Mouse (Mus musculus) brain, embryonic 14.5 days (tissue): Measurements from ENCODE around the gene Wnk4. TPM values are rescaled to one million over a fixed set of nuclear protein-coding genes. Genes with fewer than 3 reads are reported as not detected.

Source experiments
- DNase-seq: peaks from one replicate; pipeline ENCODE4 v3.0.0-alpha.2; 2011; ENCODE audit warnings: low read depth
- CTCF ChIP-seq: fragments of 200-500 bp; IDR thresholded peaks from 2 replicates; pipeline ENCODE4 v1.5.1; 2012; ENCODE audit warnings: inconsistent platforms, mild to moderate bottlenecking, moderate library complexity, borderline replicate concordance; ENCODE audit not compliant: insufficient read depth, insufficient read length; ENCODE audit errors: extremely low read depth
- POLR2A ChIP-seq: fragments of 200-500 bp; IDR thresholded peaks from 2 replicates; pipeline ENCODE4 v1.6.1; 2012; ENCODE audit warnings: mild to moderate bottlenecking, inconsistent platforms, borderline replicate concordance; ENCODE audit not compliant: poor library complexity, insufficient read depth, insufficient read length, severe bottlenecking; ENCODE audit errors: extremely low read depth
- polyA plus RNA-seq: library from polyadenylated mRNA; depleted of rRNA; stranded (reverse); fragments of >200 nt; gene quantifications from 2 replicates; pipeline ENCODE4 v1.2.3, GENCODE M21; 2012

Wnk4 gene
- polyA plus RNA-seq, 1 experiment = 5.3 TPM

GRCm38 (mm10) chr11:101280837-101281236, 20.5 kb downstream of the Wnk4 start:
- TF ChIP-seq CTCF (no peak), POLR2A (no peak)
- DNase-seq = no peak

GRCm38 (mm10) chr11:101282896-101283295, 22.5 kb downstream of the Wnk4 start:
- TF ChIP-seq CTCF (no peak), POLR2A (no peak)
- DNase-seq = peak; percentile 27

- TF ChIP-seq CTCF = no peak
- no peak for TF ChIP-seq POLR2A
- DNase-seq = no peak
Observed at GRCm38 (mm10) chr11:101283805-101284204, 23.4 kb downstream of the Wnk4 start.

- no peak for DNase-seq
- TF ChIP-seq POLR2A = no peak
- TF ChIP-seq CTCF = no peak
Observed at GRCm38 (mm10) chr11:101287306-101287705, 26.9 kb downstream of the Wnk4 start.

- DNase-seq = no peak
- TF ChIP-seq POLR2A (no peak), CTCF (no peak)
Observed at GRCm38 (mm10) chr11:101291231-101291630, 30.9 kb downstream of the Wnk4 start.

- no peak for DNase-seq
- no peak for TF ChIP-seq CTCF
- no peak for TF ChIP-seq POLR2A
Observed at GRCm38 (mm10) chr11:101295191-101295590, 34.8 kb downstream of the Wnk4 start.

- no peak for DNase-seq
- TF ChIP-seq CTCF (peak; percentile 5; the same call in 1 of the 2 replicates), POLR2A (no peak)
Observed at GRCm38 (mm10) chr11:101300881-101301280, 40.5 kb downstream of the Wnk4 start.

GRCm38 (mm10) chr11:101301299-101302003, 41.1 kb downstream of the Wnk4 start:
- no peak for DNase-seq
- TF ChIP-seq POLR2A = no peak
- no peak for TF ChIP-seq CTCF

GRCm38 (mm10) chr11:101302004-101302798, 41.8 kb downstream of the Wnk4 start, which contains the start of gene Becn1:
Becn1 (minus strand) TSS chr11:101302286.
- TF ChIP-seq POLR2A = peak; percentile 39; the same call in 1 of the 2 replicates
- TF ChIP-seq CTCF = peak; percentile 98

GRCm38 (mm10) chr11:101307744-101308143, 47.4 kb downstream of the Wnk4 start:
- no peak for DNase-seq
- TF ChIP-seq CTCF (no peak), POLR2A (no peak)

More at GRCm38 (mm10) chr11:101302004-101302798, 41.8 kb downstream of the Wnk4 start, which contains the start of gene Becn1:
- DNase-seq = peak; percentile 98

GRCm38 (mm10) chr11:101311083-101311482, 50.7 kb downstream of the Wnk4 start:
- TF ChIP-seq POLR2A = no peak
- DNase-seq = no peak

GRCm38 (mm10) chr11:101312150-101312549, 51.8 kb downstream of the Wnk4 start:
- TF ChIP-seq CTCF (no peak), POLR2A (no peak)
- no peak for DNase-seq

GRCm38 (mm10) chr11:101314567-101314966, 54.2 kb downstream of the Wnk4 start:
- TF ChIP-seq POLR2A = no peak
- TF ChIP-seq CTCF = no peak

More at GRCm38 (mm10) chr11:101314567-101314966, 54.2 kb downstream of the Wnk4 start:
- no peak for DNase-seq
